Mouse (Mus musculus) neural tube, embryonic 15.5 days (tissue): ENCODE measurements around the gene Alg9. TPM values are rescaled to one million over a fixed set of nuclear protein-coding genes. Genes with fewer than 3 reads are reported as not detected.

Experiments used
- ATAC-seq: fragments of 200-750 bp; cut with Nextera tagmentation; 2 replicates; pipeline ENCODE4 v1.8.0; 2017; ENCODE audit warnings: mild to moderate bottlenecking, moderate TSS enrichment, moderate library complexity; ENCODE audit not compliant: low FRiP score
- H3K27ac ChIP-seq: fragments of 300-500 bp; sonication (generic); replicated peaks from 2 replicates; pipeline ENCODE4 v1.5.1; 2015; ENCODE audit warnings: mild to moderate bottlenecking, inconsistent platforms
- H3K27me3 ChIP-seq: fragments of 300-500 bp; sonication (generic); replicated peaks from 2 replicates; pipeline ENCODE4 v1.6.1; 2015; ENCODE audit warnings: inconsistent platforms
- H3K36me3 ChIP-seq: fragments of 300-500 bp; sonication (generic); 2 replicates; pipeline ENCODE4 v1.6.1; 2015; ENCODE audit warnings: inconsistent platforms
- H3K4me1 ChIP-seq: fragments of 300-500 bp; sonication (generic); 2 replicates; pipeline ENCODE4 v1.6.1; 2015; ENCODE audit warnings: inconsistent platforms
- H3K4me2 ChIP-seq: fragments of 300-500 bp; sonication (generic); 2 replicates; pipeline ENCODE4 v1.6.1; 2015; ENCODE audit warnings: inconsistent platforms, mild to moderate bottlenecking, moderate library complexity
- H3K4me3 ChIP-seq: fragments of 300-500 bp; sonication (generic); replicated peaks from 2 replicates; pipeline ENCODE4 v1.5.1; 2015; ENCODE audit warnings: mild to moderate bottlenecking, inconsistent platforms
- H3K9ac ChIP-seq: fragments of 300-500 bp; sonication (generic); replicated peaks from 2 replicates; pipeline ENCODE4 v1.6.1; 2015; ENCODE audit warnings: mild to moderate bottlenecking, inconsistent platforms
- H3K9me3 ChIP-seq: fragments of 300-500 bp; sonication (generic); replicated peaks from 2 replicates; pipeline ENCODE4 v1.6.1; 2016; ENCODE audit warnings: inconsistent platforms
- WGBS: fragments of 180-500 bp; shearing (Covaris S2); methylation state at CpG from one replicate; pipeline ENCODE4 v1.1.7; 2015; ENCODE audit warnings: mixed read lengths; 5-methylcytosine and 5-hydroxymethylcytosine counted together
- polyA plus RNA-seq: library from polyadenylated mRNA; unstranded; fragments of >200 nt; fragmentation: Nextera tagmentation; extraction: Ambion mirVana; gene quantifications from 2 replicates; pipeline ENCODE4 v1.2.1, GENCODE M21; 2015

The Alg9 gene
- polyA plus RNA-seq, 1 experiment from 2014 or later, result 62.9 TPM

- WGBS, result under 1% methylated on average over 45 of the region's 45 CpGs
- Histone ChIP-seq H3K9ac (peak overlapping the region; percentile 73), H3K36me3 (peaks cover 22% of the 10 kb centered on the region), H3K4me1 (peaks cover 17% of the 10 kb centered on the region), H3K4me3 (peak overlapping the region; percentile 84), H3K9me3 (no peaks in the 10 kb centered on the region), H3K27ac (peak overlapping the region; percentile 77), H3K27me3 (no peaks in the 10 kb centered on the region), H3K4me2 (peak overlapping the region; percentile 80)
- ATAC-seq, result peak; percentile 93
Measured at GRCm38 (mm10) chr9:50856341-50857081, 81.7 kb downstream of the Alg9 start.

DNA sequence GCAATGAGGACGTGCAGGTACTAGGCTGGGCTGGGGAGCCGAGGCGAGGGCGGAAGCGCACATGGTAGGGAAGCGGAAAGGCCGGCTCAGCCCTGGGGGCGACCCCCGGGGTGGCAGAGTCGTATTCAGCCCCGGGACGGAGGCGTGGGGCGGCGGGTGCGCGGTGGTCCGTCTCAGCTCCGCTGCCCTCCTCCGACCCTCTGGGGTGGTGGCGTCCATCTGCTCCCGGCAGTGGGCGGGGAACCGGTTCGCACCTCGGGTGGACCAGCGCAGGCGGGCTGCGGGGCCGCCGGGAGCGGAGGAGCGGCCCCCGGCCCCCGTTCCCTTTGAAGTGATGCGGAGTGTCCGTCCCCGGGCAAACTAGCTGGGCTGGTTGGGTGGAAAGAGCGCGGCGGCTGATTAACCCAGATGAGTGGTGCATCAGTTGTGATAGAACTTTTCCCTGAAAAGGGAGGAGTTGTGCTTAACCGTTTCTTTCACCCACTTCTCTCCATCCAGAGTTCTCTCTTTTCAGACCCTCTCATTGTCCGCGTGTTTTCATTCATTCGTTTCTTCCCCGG lies 82.3 kb downstream of the Alg9 start:
- ATAC-seq, result peak; percentile 72
- H3K4me1 ChIP-seq, result peaks cover 17% of the 10 kb centered on the region
- H3K36me3 ChIP-seq, result peaks cover 29% of the 10 kb centered on the region
- no peaks in the 10 kb centered on the region for H3K9me3 ChIP-seq
- peak overlapping the region; percentile 77 for H3K27ac ChIP-seq
- H3K9ac ChIP-seq, result peak overlapping the region; percentile 73
- 0% methylated on average over 42 of the region's 46 CpGs for WGBS
- no peaks in the 10 kb centered on the region for H3K27me3 ChIP-seq
- peak overlapping the region; percentile 80 for H3K4me2 ChIP-seq
- peak overlapping the region; percentile 84 for H3K4me3 ChIP-seq

DNA sequence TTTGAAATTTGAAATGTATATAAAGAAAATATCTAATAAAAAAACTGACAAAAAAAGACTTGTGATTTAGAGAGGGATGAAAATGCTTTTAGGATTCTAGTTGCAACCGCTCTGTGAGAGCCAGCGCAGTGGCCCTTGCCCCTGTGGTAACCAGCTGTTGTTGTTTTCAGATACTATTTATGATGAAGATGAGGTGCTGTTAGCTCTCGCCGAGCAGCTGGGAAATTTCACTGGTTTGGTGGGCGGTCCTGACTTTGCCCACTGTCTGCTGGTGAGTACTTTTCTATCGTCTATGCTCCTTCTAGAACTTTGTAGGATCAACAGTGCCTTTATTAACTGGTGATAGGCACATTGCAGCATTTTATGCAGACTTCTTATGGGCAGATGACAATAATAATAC lies 83.9 kb downstream of the Alg9 start:
- WGBS, result 93% methylated on average over 6 of the region's 6 CpGs
- no peak for ATAC-seq
- Histone ChIP-seq H3K4me1 (peaks cover 14% of the 10 kb centered on the region), H3K9me3 (no peaks in the 10 kb centered on the region), H3K27ac (no peak overlapping the region), H3K4me3 (no peak overlapping the region), H3K9ac (no peak overlapping the region), H3K27me3 (no peaks in the 10 kb centered on the region), H3K4me2 (no peak overlapping the region), H3K36me3 (peaks cover 39% of the 10 kb centered on the region)

DNA sequence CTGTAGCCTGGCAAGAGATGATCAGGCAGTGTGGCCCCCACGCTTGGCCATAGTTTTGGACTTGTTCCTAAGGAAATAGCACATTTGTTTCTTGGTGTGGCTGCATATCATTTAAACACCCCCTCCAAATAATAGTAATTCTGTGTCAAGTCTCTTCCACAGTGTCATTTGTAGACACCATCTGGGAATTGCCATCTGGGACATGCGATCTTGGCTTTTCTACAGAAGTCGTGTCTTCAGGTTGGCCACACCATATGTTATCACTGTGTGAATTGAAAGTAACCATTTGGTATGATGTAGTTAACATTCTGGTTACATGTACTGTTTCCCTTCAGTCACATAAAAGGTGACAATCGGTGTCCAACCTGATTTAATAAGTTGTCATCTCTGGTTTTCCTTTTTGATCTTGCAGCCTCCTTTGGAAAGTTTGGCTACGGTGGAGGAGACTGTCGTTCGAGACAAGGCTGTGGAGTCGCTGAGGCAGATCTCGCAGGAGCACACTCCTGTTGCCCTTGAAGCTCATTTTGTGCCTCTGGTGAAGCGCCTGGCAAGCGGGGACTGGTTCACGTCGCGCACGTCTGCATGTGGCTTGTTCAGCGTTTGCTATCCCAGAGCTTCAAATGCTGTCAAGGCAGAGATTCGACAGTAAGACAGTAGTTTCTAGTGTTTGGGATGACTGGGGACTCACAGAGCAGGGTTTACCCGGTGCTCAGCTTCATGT lies 86.5 kb downstream of the Alg9 start:
- no peak for ATAC-seq
- Histone ChIP-seq H3K9me3 (no peaks in the 10 kb centered on the region), H3K4me1 (peaks cover 9% of the 10 kb centered on the region), H3K27ac (no peak overlapping the region), H3K27me3 (no peaks in the 10 kb centered on the region), H3K4me3 (no peak overlapping the region), H3K4me2 (no peak overlapping the region), H3K9ac (no peak overlapping the region), H3K36me3 (peaks cover 59% of the 10 kb centered on the region)
- 92% methylated on average over 18 of the region's 18 CpGs for WGBS

- 89% methylated on average over 4 of the region's 4 CpGs for WGBS
- H3K4me1 ChIP-seq, result no peaks in the 10 kb centered on the region
- no peak overlapping the region for H3K9ac ChIP-seq
- H3K36me3 ChIP-seq, result peaks cover 83% of the 10 kb centered on the region
- no peaks in the 10 kb centered on the region for H3K9me3 ChIP-seq
- H3K4me2 ChIP-seq, result no peak overlapping the region
- no peak overlapping the region for H3K27ac ChIP-seq
- no peak overlapping the region for H3K4me3 ChIP-seq
- no peaks in the 10 kb centered on the region for H3K27me3 ChIP-seq
- no peak for ATAC-seq
Measured at GRCm38 (mm10) chr9:50863824-50864223, 89.0 kb downstream of the Alg9 start.

GRCm38 (mm10) chr9:50864877-50865276 lies 90.1 kb downstream of the Alg9 start:
- Histone ChIP-seq H3K27me3 (no peaks in the 10 kb centered on the region), H3K4me3 (no peak overlapping the region), H3K36me3 (peaks cover 82% of the 10 kb centered on the region), H3K4me1 (no peaks in the 10 kb centered on the region), H3K9me3 (no peaks in the 10 kb centered on the region), H3K4me2 (no peak overlapping the region), H3K27ac (no peak overlapping the region), H3K9ac (no peak overlapping the region)
- no peak for ATAC-seq
- 85% methylated on average over 5 of the region's 5 CpGs for WGBS

DNA sequence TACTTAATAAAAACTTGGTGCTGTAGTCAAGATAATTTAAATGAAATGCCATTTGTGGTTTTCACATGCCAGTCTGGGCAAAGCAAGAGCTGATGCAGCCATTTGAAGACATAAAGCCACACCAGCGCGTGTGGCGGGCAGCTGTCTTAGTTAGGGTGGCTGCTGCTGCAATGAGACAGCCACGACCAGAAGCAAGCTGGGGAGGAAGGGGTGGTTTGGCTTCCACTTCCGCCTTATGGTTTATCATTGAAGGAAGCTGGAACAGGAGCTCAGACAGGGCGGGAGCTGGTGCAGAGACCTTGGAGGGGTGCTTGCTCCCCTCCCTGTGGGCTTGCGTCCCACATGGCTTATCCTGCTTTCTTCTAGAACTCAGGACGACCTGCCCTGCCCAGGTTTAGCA lies 91.0 kb downstream of the Alg9 start:
- no peak overlapping the region for H3K4me3 ChIP-seq
- H3K4me2 ChIP-seq, result no peak overlapping the region
- H3K9me3 ChIP-seq, result no peaks in the 10 kb centered on the region
- 88% methylated on average over 8 of the region's 8 CpGs for WGBS
- no peak overlapping the region for H3K27ac ChIP-seq
- no peaks in the 10 kb centered on the region for H3K27me3 ChIP-seq
- peaks cover 82% of the 10 kb centered on the region for H3K36me3 ChIP-seq
- no peak overlapping the region for H3K9ac ChIP-seq
- ATAC-seq, result no peak
- H3K4me1 ChIP-seq, result no peaks in the 10 kb centered on the region

GRCm38 (mm10) chr9:50867015-50867414 lies 92.2 kb downstream of the Alg9 start:
- H3K4me3 ChIP-seq, result no peak overlapping the region
- H3K27ac ChIP-seq, result no peak overlapping the region
- WGBS, result 95% methylated on average over 6 of the region's 6 CpGs
- no peaks in the 10 kb centered on the region for H3K27me3 ChIP-seq
- H3K9me3 ChIP-seq, result no peaks in the 10 kb centered on the region
- ATAC-seq, result no peak
- no peak overlapping the region for H3K9ac ChIP-seq
- H3K4me1 ChIP-seq, result no peaks in the 10 kb centered on the region
- no peak overlapping the region for H3K4me2 ChIP-seq
- H3K36me3 ChIP-seq, result peaks cover 74% of the 10 kb centered on the region

GRCm38 (mm10) chr9:50868182-50868581 lies 93.4 kb downstream of the Alg9 start:
- H3K9me3 ChIP-seq, result no peaks in the 10 kb centered on the region
- no peaks in the 10 kb centered on the region for H3K4me1 ChIP-seq
- H3K4me2 ChIP-seq, result no peak overlapping the region
- H3K27me3 ChIP-seq, result no peaks in the 10 kb centered on the region
- no peak overlapping the region for H3K27ac ChIP-seq
- H3K4me3 ChIP-seq, result no peak overlapping the region
- H3K9ac ChIP-seq, result no peak overlapping the region
- 82% methylated on average over 2 of the region's 2 CpGs for WGBS
- no peak for ATAC-seq
- peaks cover 69% of the 10 kb centered on the region for H3K36me3 ChIP-seq

DNA sequence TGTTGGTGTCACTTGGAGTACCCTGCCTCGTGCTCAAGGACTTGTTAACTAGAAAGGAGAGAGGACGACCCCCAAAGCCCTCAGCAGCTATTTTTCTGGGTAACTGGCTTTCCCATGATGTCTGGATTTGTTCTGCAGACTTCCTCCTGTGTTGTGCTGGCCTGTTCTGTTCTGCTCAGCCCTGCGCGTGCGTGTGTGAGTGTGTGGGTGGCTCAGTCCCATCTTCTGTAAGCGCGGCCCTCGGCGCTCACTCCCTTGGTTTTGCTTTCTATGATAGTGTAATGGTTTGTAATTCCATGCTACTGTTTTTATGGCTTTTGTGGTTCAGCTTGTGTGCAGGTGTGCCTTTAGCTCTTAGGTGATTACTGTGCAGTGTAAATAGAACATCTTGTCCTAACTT lies 98.4 kb downstream of the Alg9 start:
- H3K4me2 ChIP-seq, result no peak overlapping the region
- WGBS, result 95% methylated on average over 9 of the region's 9 CpGs
- peaks cover 55% of the 10 kb centered on the region for H3K36me3 ChIP-seq
- H3K9ac ChIP-seq, result no peak overlapping the region
- no peaks in the 10 kb centered on the region for H3K27me3 ChIP-seq
- no peak for ATAC-seq
- H3K27ac ChIP-seq, result no peak overlapping the region
- H3K9me3 ChIP-seq, result no peaks in the 10 kb centered on the region
- no peaks in the 10 kb centered on the region for H3K4me1 ChIP-seq
- no peak overlapping the region for H3K4me3 ChIP-seq

GRCm38 (mm10) chr9:50874031-50874430 lies 99.2 kb downstream of the Alg9 start:
- no peak overlapping the region for H3K27ac ChIP-seq
- no peaks in the 10 kb centered on the region for H3K9me3 ChIP-seq
- H3K4me2 ChIP-seq, result no peak overlapping the region
- H3K9ac ChIP-seq, result no peak overlapping the region
- no peak overlapping the region for H3K4me3 ChIP-seq
- 71% methylated on average over 6 of the region's 6 CpGs for WGBS
- no peak for ATAC-seq
- H3K27me3 ChIP-seq, result no peaks in the 10 kb centered on the region
- H3K36me3 ChIP-seq, result peaks cover 51% of the 10 kb centered on the region
- H3K4me1 ChIP-seq, result no peaks in the 10 kb centered on the region

DNA sequence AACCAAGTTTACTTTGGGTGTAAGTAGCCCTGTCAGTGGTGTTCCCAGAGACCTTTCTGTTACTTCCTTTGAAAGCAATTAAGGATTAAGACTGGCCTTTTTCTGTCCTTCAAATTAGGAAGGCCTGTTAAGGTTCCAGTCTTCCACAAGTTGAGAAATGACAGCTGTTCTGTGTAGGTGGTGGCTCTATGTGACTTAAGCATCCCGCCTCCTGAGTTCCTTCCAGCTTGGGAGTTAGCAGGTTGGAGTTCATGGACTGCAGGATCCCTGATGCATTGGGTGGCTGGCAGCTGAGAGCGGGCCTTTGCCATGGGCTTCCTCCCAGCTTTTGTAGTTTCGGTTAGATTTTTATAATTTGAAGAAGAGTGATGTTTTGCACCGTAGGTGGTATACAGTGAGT lies 100.7 kb downstream of the Alg9 start:
- no peaks in the 10 kb centered on the region for H3K27me3 ChIP-seq
- 94% methylated on average over 4 of the region's 4 CpGs for WGBS
- H3K4me1 ChIP-seq, result no peaks in the 10 kb centered on the region
- no peak overlapping the region for H3K9ac ChIP-seq
- no peaks in the 10 kb centered on the region for H3K9me3 ChIP-seq
- H3K36me3 ChIP-seq, result peaks cover 55% of the 10 kb centered on the region
- H3K4me2 ChIP-seq, result no peak overlapping the region
- ATAC-seq, result no peak
- H3K27ac ChIP-seq, result no peak overlapping the region
- H3K4me3 ChIP-seq, result no peak overlapping the region
